Mouse (Mus musculus) kidney, embryonic 14.5 days (tissue): ENCODE results near the gene Lcat. TPM values are rescaled to one million over a fixed set of nuclear protein-coding genes. Genes with fewer than 3 reads are reported as not detected.

ENCODE experiments used
- ATAC-seq: fragments of 200-750 bp; cut with Nextera tagmentation; 2 replicates; pipeline ENCODE4 v1.8.0; 2017; ENCODE audit warnings: moderate number of reproducible peaks, mild to moderate bottlenecking, moderate TSS enrichment, moderate library complexity; ENCODE audit not compliant: low FRiP score, low TSS enrichment
- H3K27ac ChIP-seq: fragments of 300-500 bp; sonication (generic); 2 replicates; pipeline ENCODE4 v1.5.1; 2014; ENCODE audit warnings: low read depth, mild to moderate bottlenecking, low read length, moderate library complexity, mixed read lengths
- H3K27me3 ChIP-seq: fragments of 300-500 bp; sonication (generic); 2 replicates; pipeline ENCODE4 v1.6.1; 2014; ENCODE audit warnings: mild to moderate bottlenecking, low read length; ENCODE audit not compliant: control insufficient read depth, insufficient read depth
- H3K36me3 ChIP-seq: fragments of 300-500 bp; sonication (generic); 2 replicates; pipeline ENCODE4 v1.6.1; 2014; ENCODE audit warnings: low read length, mixed read lengths; ENCODE audit not compliant: control insufficient read depth, insufficient read depth
- H3K4me1 ChIP-seq: fragments of 300-500 bp; sonication (generic); 2 replicates; pipeline ENCODE4 v1.6.1; 2014; ENCODE audit warnings: low read length, mixed read lengths; ENCODE audit not compliant: control insufficient read depth, insufficient read depth
- H3K4me2 ChIP-seq: fragments of 300-500 bp; sonication (generic); replicated peaks from 2 replicates; pipeline ENCODE4 v1.6.1; 2014; ENCODE audit warnings: low read depth, mild to moderate bottlenecking, low read length
- H3K4me3 ChIP-seq: fragments of 300-500 bp; sonication (generic); 2 replicates; pipeline ENCODE4 v1.5.1; 2014; ENCODE audit warnings: mild to moderate bottlenecking, low read length
- H3K9ac ChIP-seq: fragments of 300-500 bp; sonication (generic); 2 replicates; pipeline ENCODE4 v1.6.1; 2014; ENCODE audit warnings: low read depth, mild to moderate bottlenecking, low read length, moderate library complexity
- H3K9me3 ChIP-seq: fragments of 300-500 bp; sonication (generic); 2 replicates; pipeline ENCODE4 v1.6.1; 2016; ENCODE audit warnings: low read length; ENCODE audit not compliant: control insufficient read depth
- WGBS: fragments of 180-500 bp; shearing (Covaris S2); extraction: QIAGEN DNeasy Blood & Tissue Kit; methylation state at CpG from one replicate; pipeline ENCODE4 v1.1.7; 2014; 5-methylcytosine and 5-hydroxymethylcytosine counted together
- polyA plus RNA-seq: library from polyadenylated mRNA; unstranded; fragments of >200 nt; fragmentation: Nextera tagmentation; extraction: Ambion mirVana; gene quantifications from 2 replicates; pipeline ENCODE4 v1.2.1, GENCODE M21; 2014

Gene Lcat
- polyA plus RNA-seq, 1 experiment from 2014 or later: 0.89 TPM

DNA sequence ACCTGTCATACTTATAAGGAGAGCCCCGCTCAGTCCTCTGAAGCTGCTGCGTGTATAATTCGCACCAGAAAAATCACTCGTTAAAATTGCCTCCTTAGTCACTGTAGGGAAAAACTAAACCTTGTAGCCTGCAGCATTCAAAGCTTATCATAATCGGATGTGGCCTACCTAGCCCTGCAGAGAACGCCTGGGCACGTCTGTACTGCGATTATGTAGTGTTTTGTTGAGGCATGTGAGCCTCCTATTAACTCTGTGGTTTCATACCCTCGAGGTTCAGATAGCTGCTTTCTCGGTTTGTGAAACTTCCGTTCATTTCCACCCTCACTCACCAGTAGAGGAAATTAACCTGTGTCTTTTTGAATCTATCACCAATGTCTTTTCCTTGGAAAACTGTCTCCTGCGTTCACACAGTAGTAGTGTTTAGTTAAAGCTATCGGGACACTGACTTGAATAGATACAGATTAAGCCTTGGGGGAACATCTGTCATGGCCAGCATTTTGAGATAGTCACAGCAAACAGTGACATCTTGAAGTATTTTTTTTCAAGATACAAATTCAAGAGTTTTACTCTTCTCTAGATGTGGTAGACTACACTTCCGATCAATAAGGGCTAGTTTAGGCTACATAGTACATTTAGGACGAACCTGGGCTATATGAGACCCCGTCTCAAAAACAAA lies 42.1 kb downstream of the Lcat start:
- H3K4me1 ChIP-seq: 0 out of 2 replicates have a peak, but pooled peaks cover 3% of the 10 kb centered on the region
- H3K9me3 ChIP-seq: no peaks in the 10 kb centered on the region
- peak overlapping the region; percentile 98 for H3K9ac ChIP-seq
- WGBS: 33% methylated on average over 16 of the region's 16 CpGs
- H3K4me2 ChIP-seq: peak overlapping the region; percentile 75
- peak overlapping the region; percentile 88; the same call in 1 of the 2 replicates for H3K27ac ChIP-seq
- H3K36me3 ChIP-seq: no peaks in the 10 kb centered on the region
- no peaks in the 10 kb centered on the region for H3K27me3 ChIP-seq
- peak overlapping the region; percentile 95 for H3K4me3 ChIP-seq
- ATAC-seq: no peak

DNA sequence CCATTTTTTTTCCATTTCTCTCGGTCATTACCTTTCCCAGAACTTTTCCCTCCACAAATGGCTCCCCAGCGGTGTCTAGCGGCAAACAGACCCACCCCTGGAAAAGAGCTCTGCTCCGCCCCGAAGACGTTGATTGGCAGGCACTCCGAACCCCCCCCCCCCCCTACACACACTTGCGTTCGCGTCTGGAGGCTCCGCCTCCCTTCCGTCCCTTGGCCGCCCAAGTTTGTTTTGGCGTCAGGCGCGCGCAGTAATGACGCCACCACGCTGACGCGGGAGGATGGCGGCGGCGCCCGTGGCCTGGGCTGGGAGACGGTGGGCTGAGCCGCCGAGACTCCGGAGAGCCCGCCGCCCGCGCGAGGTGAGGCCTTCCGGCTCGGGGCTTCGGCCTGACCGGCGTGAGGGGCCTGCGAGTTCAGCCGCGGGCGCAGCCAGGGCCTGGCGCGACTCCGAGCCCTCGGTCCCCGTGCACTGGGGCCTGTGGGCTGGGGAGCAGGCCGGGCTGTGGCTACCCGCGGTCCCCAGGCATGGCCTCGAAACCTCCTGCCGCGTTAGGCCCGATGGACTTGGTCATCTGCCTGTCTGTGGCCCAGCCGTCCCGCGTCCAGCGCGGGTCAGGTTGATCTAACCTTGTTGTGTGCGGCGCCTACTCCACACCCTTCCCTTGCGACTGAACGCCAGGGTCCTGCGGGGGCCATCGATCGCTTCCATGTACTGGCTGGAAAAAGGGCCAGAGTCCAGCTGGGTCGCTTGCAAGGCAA lies 42.8 kb downstream of the Lcat start, which contains the start of gene Pskh1:
TSS of gene Pskh1 (plus strand) at position 262 of the 761 bp plus-strand sequence.
- Histone ChIP-seq H3K9me3 (no peaks in the 10 kb centered on the region), H3K36me3 (no peaks in the 10 kb centered on the region), H3K4me2 (peak within 1 kb of the TSS; percentile 75), H3K4me1 (0 out of 2 replicates have a peak, but pooled peaks cover 3% of the 10 kb centered on the region), H3K4me3 (peak within 1 kb of the TSS; percentile 95), H3K27ac (peak within 1 kb of the TSS; percentile 88), H3K27me3 (no peaks in the 10 kb centered on the region), H3K9ac (peak within 1 kb of the TSS; percentile 98)
- peak; percentile 93 for ATAC-seq
- under 1% methylated on average over 61 of the region's 68 CpGs for WGBS

DNA sequence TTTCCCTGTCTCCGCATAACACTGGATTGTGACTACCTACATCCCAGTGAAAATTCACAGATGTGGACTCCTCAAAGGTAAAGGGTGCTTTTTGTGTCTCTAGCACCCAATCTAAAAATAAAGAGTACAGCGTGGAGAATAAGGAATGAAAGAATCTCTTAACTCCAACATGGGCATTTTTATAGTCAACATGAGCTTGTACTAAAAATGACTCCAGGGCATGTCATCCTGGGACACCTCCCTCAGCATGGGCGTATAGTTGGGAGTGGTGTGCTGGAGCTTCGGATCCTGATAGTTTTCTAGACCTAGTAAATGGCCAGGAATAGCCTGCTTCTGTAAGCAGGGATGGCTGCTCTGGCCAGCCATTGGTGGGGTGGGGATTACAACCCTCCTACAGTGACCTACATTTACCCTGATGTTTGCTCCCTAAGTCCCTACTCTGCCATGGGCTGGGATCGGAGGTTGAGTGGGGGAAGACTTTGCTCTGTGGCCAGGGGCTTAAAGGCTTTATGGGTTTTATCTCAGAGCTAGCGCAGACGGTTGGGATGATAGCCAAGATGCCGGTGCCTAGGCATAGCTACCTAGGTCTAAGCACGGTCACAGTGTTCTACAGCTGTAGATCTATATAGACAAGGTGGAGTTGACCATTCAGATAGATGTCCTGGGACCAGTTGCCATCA lies 45.2 kb downstream of the Lcat start:
- ATAC-seq: no peak
- WGBS: 87% methylated on average over 9 of the region's 9 CpGs

DNA sequence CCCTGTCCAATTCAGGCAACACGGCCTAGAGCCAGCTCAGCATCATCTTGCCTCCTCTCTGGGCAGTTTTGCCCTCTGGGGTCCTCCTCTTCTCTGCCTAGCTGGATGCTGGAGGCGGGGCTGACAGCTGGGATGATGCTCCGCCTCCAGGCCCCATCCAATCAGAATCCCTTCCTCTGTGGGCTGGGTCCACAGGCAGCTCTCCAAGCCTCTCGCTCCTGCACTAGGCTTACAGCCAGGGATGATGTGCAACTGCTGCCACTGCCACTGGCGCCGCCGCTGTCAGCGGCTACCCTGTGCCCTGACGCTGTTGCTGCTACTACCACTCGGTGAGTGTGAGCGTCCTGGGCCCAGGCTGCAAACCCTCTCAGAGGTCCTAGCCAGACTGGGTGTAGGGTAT lies 49.8 kb downstream of the Lcat start, which contains the start of gene Nrn1l:
TSS of gene Nrn1l (plus strand) at position 229 of the 400 bp plus-strand sequence.
- Histone ChIP-seq H3K36me3 (peaks cover 43% of the 10 kb centered on the region), H3K9ac (no peak within 1 kb of the TSS), H3K4me2 (no peak within 1 kb of the TSS), H3K27me3 (no peaks in the 10 kb centered on the region), H3K4me3 (no peak within 1 kb of the TSS), H3K4me1 (no peaks in the 10 kb centered on the region), H3K9me3 (no peaks in the 10 kb centered on the region), H3K27ac (no peak within 1 kb of the TSS)
- WGBS: 6% methylated on average over 11 of the region's 11 CpGs
- ATAC-seq: peak; percentile 90

More for the DNA sequence above, 45.2 kb downstream of the Lcat start:
- H3K4me3 ChIP-seq: no peak overlapping the region
- no peaks in the 10 kb centered on the region for H3K9me3 ChIP-seq
- no peak overlapping the region for H3K4me2 ChIP-seq
- no peak overlapping the region for H3K9ac ChIP-seq
- no peaks in the 10 kb centered on the region for H3K27me3 ChIP-seq
- H3K36me3 ChIP-seq: no peaks in the 10 kb centered on the region; the same call in 1 of the 2 replicates
- 0 out of 2 replicates have a peak, but pooled peaks cover 3% of the 10 kb centered on the region for H3K4me1 ChIP-seq
- H3K27ac ChIP-seq: no peak overlapping the region

DNA sequence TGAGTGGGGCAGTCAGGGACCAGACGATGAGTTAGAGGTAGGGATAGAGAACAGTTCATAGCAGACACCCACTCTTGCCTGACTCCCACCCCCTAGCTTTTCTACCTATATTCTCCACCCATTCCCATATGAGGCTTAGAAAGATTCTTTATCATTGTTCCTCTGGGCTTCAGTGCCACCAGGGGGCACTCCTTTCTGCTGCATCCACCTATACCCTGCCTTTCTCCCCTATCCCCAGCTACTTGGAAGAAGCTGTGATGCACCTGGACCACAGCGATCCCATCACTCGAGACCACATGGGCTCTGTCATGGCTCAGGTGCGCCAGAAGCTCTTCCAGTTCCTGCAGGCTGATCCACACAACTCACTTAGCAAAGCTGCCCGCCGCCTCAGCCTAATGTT lies 50.8 kb downstream of the Lcat start:
- WGBS: 87% methylated on average over 6 of the region's 6 CpGs
- no peak for ATAC-seq
- Histone ChIP-seq H3K36me3 (peaks cover 52% of the 10 kb centered on the region), H3K4me3 (no peak overlapping the region), H3K4me1 (no peaks in the 10 kb centered on the region), H3K27me3 (no peaks in the 10 kb centered on the region), H3K9me3 (no peaks in the 10 kb centered on the region), H3K9ac (no peak overlapping the region), H3K27ac (no peak overlapping the region), H3K4me2 (no peak overlapping the region)

DNA sequence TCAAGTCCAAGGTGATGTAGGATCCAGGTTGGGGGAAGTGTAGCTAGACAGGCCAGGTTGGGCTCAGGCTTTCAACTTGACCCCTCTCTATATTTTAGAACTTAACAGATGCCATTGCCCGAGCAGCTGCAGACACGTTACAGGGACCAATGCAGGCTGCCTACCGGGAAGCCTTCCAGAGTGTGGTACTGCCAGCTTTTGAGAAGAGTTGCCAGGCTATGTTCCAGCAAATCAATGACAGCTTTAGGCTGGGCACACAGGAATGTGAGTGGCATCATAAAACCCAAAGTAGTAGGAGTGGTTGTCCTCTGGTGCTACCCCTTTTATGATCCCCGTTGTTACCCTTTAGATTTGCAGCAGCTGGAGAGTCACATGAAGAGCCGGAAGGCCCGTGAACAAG lies 52.3 kb downstream of the Lcat start:
- ATAC-seq: no peak
- Histone ChIP-seq H3K4me3 (no peak overlapping the region), H3K36me3 (peaks cover 68% of the 10 kb centered on the region)

DNA sequence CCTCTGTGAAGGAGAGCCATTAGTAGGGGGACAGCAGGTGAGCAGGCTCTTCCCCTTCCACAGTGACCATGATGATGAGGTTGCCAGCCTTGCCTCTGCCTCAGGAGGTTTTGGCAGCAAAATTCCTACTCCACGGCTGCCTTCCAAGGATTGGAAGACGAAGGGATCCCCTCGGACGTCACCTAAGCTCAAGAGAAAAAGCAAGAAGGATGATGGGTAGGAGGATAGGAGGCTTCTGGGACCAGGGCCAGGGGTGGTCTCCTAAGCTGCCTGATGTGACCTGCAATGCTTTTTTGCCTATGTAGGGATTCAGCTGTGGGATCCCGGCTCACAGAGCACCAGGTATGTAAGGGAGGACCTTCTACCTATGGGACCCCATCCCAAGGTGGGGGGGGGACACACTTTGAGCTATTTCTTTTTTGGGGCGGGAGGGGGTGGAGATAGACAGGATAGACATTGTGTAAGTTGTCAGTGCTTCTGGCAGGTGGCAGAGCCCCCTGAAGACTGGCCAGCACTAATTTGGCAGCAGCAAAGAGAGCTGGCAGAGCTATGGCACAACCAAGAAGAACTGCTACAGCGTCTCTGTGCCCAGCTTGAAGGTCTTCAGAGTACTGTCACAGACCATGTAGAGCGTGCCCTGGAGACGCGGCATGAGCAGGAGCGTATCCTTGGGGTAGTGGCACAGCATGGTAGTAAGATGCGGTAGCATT lies 53.3 kb downstream of the Lcat start:
- H3K9ac ChIP-seq: no peak overlapping the region
- no peaks in the 10 kb centered on the region for H3K27me3 ChIP-seq
- no peaks in the 10 kb centered on the region for H3K4me1 ChIP-seq
- ATAC-seq: no peak
- no peaks in the 10 kb centered on the region for H3K9me3 ChIP-seq
- no peak overlapping the region for H3K4me2 ChIP-seq
- peaks cover 77% of the 10 kb centered on the region for H3K36me3 ChIP-seq
- no peak overlapping the region for H3K4me3 ChIP-seq
- WGBS: 94% methylated on average over 12 of the region's 12 CpGs
- H3K27ac ChIP-seq: no peak overlapping the region

More for the DNA sequence above, 52.3 kb downstream of the Lcat start:
- WGBS: 77% methylated on average over 6 of the region's 6 CpGs
- H3K9me3 ChIP-seq: no peaks in the 10 kb centered on the region
- H3K27me3 ChIP-seq: no peaks in the 10 kb centered on the region
- H3K4me2 ChIP-seq: no peak overlapping the region
- H3K4me1 ChIP-seq: no peaks in the 10 kb centered on the region
- H3K27ac ChIP-seq: no peak overlapping the region
- no peak overlapping the region for H3K9ac ChIP-seq
